Mouse (Mus musculus): ENCODE data around the gene Tas2r135.

The Tas2r135 gene

DNA sequence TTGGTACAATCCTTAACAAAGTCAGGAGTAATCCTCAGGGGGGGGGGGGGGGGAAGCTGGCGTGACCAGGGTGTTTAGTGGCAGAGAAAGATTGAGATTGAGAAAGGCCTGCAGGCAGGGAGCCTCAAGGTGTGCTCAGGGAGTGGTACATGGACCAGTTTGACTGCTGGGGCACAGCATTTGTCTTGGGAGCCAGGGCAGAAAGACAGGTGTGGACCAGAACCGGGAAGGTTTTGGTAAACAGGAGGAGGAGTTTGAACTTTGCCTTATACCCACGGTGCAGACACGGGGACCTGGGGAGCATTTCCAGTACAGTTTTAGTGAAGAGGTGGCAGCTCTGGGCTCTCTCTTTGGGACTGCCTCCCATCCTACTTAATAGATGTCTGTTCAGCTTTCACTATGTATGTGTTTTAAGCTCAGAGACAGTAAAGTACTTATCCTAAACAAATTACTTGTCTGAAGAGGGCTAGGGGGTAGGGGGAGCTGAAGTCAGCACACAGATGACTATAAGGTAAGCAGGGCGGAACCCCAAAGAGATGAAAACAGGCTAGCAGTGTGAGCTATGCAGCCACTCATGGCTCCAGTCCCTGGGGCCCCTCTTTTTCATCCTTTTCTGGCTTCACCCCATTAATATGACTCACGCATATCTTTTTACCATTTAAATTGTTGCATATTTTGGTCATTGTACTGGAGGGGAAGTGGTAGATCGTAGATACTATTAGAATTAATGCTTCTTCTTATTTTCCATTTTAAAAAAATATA lies 31.4 kb upstream of the Tas2r135 start:
- WGBS, result 48% methylated on average over 7 of the region's 7 CpGs

DNA sequence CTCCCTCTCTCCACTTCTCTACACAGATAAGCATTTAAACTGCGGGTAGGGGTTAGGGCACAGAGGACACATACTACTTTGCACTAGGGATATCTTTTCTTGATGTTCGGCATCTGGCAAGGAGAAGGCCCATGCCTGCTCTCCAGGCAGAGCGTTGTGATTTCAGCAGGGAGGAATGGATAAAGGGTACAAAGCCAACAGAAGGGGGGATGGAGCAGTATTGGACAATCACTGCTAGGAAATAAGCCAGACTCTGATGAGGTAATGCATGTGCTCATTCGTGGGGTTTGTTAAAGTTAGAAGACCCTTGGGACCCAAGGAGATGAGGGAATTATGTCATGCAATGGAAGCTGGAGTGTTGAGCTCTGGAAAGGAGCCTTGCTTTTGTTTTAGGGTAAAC lies 30.5 kb upstream of the Tas2r135 start:
- WGBS, result 79% methylated on average over 4 of the region's 4 CpGs

DNA sequence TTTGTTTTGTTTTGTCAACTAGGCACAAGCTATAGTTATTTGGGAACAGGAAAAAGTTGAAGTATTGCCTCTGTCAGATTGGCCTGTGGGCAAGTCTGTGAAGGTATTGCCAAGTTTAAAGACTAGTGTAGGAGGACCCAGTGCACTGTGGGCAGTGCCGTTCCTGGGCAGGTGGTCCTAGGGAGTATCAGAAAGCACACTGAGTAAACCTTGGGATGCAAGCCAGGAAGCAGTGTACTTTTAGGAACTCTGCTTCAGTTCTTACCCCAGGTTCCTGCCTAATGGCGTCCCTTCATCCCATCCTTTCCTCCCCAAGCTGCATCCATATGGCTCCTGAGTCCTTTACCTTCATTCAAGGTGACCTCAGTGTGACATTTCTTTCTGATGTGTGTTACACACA lies 30.1 kb upstream of the Tas2r135 start:
- 79% methylated on average over 2 of the region's 2 CpGs for WGBS

DNA sequence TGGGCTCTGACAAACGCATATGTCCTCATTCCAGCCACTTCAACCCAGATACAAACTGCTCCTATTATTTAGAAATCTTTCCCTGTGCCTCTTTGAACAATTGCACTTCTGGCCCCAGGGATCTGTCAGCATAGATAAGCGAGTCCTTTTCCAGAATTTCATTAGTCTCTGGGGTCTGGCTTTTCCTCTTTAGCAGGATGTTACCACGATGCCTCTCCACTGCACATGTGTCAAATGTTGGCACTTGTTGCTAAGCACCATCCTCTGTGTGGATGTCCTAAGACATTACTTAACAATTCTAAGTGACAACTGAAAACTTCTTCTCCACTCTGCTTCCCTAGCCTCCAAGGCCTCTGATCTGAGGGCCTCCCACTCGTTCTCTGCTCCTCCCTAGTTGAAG lies 29.2 kb upstream of the Tas2r135 start:
- WGBS, result 61% methylated on average over 4 of the region's 4 CpGs

DNA sequence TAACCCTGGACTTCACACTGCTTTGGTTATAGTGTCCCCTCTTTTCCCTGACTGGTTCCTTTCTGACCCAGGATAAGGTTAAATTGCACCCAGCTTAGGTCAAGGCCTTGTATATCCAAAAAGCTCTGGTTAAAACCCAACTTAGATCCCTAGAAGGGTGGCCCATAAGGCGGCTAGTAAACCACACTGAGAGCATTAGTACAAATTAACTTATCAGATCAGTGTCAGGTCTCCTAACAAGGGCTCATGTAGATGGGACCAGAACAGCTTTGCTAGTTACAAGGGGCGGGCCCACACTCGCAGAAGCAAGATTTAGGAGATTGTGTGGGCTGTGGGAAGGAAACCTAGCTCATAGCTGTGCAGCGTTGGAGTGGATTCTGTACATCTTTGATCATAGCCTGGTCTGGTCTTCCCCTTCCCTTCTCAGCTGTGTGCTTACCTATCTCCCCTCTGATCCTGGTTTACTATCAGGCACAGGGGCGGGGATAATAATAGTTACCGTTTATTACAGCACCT lies 28.7 kb upstream of the Tas2r135 start:
- WGBS, result 75% methylated on average over 6 of the region's 6 CpGs

DNA sequence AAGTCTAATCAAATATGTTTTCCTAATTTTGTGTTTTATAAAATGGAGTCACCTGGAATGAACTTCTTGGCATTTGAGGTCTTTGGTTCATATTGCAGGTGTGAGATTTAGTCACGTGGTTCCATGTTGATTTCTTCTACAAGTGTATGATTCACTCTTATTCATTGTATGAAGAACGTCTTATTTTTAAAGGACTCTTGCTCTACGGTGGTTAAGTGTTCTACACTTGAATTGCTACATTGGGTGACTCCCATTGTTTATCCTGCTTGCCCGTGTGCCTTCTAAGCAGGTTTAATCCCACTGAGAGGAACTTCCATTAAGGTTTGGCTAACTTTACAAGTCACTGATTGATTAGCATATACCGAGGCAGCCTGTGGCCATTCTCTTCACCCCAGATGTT lies 28.0 kb upstream of the Tas2r135 start:
- WGBS, result 81% methylated on average over 5 of the region's 5 CpGs

DNA sequence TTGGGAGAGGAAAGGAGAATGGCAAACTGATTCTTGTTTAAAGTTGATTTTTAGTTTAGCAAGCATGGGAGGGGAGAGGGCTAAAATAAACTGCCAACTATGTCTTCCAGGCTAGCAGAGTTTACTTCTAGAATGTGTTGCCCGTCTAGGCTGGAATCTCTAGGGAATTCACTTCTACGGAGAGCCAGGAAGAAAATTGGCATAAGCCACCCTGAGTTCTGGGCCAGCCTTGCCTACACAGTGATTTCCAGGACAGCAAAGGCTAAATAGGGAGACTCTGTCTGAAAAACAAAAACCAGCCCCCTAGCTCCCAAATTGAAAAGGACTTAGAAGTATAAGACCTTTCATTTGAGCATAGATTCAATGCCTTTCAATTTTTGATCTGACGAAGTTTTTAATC lies 25.7 kb upstream of the Tas2r135 start:
- WGBS, result 54% methylated on average over 3 of the region's 3 CpGs

DNA sequence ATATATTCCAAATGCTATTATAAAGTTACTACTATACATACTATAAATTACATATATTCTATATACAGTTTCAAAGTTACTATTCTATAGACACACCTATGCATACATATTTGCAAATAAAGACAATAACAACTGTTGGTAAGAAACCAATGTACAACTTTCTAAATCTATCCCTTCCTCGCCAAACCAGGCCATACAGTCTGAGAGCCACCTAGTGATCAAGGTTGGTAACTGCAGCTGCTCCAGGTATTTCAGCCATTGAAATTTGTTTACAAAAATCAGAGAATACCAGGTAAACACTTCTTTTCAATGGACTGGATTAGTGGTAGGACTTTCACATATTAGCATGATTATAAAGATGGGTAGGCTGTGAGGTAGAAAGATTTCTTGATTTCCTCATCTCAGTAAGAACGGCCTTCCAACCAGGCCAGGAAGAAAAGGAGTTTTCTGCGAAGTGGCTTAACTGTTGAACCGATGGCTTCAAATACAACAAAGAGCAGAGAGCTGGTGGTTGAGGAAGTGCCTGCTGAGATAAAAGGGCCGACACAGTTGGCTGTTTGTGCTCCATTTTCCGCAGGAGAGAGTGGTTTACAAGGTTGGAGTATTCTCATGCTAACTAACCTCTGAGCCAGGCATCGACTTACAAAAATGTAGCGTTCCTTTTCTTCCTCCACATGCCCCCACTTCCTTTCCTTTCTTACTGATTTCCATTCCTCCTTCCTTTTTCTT lies 24.7 kb upstream of the Tas2r135 start:
- 42% methylated on average over 8 of the region's 8 CpGs for WGBS

DNA sequence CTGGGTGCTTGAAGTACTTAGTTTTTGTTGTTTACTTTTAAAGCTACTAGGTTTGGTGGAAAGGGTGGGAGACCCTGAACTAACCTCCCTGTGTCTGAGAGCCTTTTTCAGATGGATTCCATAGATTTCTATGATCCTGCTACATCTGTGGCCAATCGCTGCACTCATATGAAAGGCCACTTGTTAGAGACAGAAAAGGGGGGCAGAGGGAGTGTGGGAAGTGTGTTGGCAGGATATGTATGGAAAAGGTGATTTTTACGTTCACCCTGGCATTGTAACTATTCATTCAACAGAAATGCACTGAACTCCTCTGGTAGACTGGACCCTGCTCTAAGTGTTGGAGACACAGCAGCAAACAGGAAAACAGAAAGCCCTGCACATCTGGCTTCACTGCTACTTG lies 24.0 kb upstream of the Tas2r135 start:
- WGBS, result 73% methylated on average over 2 of the region's 2 CpGs

DNA sequence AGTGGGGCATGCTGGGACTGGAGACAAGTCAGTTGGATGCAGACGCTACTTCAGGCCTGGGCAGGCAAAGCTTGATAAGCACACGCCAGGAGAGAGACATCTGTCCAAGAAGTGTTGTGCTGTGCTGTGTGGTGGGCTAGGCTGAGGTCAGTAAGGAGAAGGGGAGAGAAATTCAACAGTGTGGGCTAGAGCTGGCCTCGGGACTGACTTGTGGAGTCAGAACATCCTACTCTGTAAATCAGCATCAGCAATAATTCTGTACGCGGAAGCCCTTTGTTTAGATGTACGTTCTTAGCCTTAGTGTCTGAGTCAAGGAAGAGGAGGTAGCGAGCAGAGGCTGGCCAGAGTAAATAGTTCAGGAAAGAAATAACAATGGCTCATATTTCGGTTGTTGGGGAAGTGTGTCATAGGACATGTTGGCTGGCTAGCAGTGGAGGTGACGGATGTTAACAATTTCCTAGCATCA lies 23.3 kb upstream of the Tas2r135 start:
- 77% methylated on average over 9 of the region's 9 CpGs for WGBS

DNA sequence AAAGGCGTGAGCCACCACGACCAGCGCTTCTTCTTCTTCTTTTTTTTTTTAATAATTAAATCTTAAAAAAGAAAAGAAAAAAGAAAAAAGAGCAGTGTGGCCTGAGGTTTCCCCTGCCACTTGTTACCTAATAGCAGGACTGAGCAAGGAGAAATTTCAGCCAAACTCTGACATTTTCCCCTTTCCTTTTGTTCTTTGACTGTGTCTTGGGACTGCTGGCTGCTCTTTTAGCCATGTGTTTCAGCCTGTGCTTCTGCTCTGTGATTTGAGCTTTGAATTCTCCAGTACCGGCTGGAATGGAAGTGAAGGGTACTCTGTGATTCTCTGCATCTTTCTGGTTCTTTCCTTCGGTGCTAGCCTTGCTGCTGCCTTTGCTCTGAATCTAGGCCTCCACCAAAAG lies 21.9 kb upstream of the Tas2r135 start:
- 90% methylated on average over 5 of the region's 5 CpGs for WGBS

DNA sequence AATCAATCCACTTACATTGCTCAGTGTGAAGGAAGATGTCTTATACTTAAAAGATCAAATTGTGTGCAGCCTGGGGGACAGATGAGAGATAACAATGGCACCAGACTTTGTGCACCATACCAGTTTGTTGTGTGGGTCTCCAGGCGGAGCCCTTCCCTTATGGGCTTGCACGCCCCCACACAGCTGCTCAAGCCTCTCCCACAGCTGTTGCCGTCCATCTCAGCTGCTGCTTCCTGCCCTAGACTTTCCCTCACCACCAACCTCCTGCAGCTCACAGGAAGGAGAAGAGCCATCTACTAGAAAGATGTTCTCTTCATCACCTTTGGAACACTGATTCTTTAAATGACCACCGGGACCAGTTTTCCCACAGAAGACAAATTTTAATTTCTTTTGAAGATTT lies 19.6 kb upstream of the Tas2r135 start:
- 58% methylated on average over 4 of the region's 4 CpGs for WGBS

DNA sequence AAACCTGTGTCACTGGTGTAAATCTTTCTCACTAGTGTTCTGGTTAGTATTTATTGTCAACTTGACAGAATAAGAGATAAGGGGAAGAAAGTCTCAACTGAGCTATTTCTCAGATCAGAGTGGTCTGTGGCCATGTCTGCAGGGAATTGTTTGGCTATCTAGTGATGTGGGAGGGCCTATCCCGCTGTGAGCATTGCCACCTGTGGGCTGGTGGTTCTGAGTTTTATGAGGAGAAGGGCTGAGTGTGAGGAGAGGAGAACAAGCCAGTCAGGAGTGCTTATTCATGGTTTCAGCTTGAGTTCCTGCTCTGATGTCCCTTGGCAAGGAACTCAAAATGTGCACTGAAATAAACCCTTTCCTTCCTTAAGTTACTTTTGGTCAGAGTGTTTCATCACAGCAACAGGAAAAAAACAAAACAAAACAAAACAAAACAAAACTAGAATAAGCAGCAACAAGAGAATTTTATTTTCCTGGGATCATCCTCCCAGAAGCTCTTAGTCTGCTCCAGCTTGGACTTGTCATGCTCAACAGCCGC lies 13.4 kb upstream of the Tas2r135 start:
- 74% methylated on average over 2 of the region's 2 CpGs for WGBS

DNA sequence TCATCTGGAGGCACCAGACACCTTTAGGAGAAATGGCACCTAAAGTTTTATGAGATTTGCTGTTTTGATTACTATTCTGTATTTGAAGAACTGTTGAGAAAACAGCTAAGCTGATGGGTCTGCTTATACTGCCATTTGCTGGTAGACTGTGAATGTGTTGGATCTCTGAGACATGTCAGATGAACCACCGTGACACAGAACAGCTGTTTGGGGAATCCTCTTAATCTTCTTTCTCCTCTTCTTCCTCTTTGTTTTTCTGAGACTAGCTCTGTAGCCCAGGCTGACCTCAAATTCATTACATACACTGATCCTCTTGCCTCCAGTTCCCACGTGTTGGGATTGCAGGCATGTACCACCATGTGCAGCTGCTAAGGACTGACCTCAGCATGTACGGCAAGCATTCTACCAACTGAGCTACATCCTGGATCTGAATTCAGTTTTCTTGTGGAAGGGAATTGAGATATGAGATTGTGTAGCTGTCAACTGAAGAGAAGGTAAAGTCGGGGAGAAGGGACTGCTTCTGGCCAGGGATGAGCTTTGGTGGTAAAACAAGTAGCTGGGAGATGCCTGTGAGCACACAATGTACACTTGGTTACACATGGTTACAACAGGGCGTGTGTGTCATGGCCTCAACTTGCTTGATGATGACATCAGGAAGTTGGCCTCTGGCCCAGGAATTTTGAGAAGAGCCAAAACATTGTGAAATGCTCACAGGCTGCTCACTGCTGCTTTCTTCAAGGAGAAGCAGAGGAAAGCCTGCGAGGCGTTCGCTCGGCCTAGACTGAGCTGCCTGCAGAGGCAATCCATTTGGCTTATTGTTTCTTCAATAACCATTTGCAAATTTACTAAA lies 9.0 kb upstream of the Tas2r135 start:
- WGBS, result 56% methylated on average over 9 of the region's 9 CpGs

DNA sequence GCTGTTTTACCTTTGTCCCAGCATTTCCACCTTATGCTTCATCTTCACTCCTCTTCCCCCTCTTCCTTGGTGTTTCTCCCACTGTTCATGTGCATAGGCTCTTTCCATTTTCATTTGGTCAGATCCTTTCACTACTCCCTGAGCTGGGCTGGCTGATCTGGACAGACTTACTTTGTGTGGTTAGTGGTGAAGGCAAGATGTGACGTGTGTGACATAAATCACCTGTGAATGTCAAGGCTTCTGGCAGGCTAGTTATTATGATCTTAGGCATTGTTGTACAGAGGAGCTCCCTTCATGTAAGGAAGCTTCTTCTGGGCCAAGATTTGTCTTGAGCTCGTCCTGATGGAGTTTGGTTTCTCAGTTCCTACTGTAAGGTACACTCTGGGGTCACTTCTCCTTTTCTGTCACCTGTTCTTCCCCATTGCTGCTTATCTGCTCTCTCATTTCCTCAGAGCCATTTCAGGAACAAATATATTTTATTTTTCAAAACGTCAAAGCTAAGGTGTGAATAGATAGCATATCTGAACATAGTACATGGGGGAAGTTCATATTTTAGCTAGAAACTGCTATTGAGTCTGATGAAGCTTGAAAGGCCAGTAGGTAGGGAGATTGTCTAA lies 8.1 kb upstream of the Tas2r135 start:
- 79% methylated on average over 3 of the region's 3 CpGs for WGBS

DNA sequence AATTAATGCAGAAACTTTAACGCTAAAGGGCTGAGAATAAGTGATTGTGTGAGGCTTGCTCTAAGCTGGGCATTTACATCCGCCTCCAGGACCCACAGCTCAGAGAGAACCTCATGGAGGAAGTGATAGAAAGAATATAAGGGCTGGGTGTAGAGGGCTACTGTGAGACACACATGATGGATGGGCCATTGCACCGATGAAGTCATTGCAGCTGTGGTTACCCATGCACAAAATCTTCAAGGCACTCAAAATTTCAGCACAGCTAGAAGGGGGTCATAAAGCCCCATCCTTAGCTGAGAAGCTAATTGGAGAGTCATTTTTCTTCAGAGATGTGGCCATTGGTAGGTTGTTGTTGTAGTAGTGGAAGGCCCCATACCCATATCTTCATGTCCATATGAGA lies 6.9 kb upstream of the Tas2r135 start:
- 86% methylated on average over 3 of the region's 3 CpGs for WGBS

DNA sequence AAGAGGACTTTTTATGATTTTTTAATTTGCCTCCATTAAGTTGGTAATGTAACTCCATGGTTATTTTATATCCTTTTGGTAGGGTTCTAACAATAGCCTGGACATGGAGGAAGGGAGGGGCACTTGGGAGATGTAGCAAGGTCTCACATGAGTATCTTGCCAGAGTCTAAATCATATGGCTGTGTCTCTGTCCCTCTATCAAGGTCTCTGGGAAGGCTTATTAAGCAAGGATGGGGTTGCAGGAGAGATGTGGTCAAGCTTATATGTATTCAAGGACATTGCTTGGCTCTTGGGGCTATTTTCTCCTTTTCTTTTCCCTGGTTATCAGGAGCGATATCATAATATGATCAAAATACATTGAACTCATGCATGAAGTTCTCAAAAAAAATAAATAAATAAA lies 6.2 kb upstream of the Tas2r135 start:
- 100% methylated on average over 1 of the region's 1 CpGs for WGBS

DNA sequence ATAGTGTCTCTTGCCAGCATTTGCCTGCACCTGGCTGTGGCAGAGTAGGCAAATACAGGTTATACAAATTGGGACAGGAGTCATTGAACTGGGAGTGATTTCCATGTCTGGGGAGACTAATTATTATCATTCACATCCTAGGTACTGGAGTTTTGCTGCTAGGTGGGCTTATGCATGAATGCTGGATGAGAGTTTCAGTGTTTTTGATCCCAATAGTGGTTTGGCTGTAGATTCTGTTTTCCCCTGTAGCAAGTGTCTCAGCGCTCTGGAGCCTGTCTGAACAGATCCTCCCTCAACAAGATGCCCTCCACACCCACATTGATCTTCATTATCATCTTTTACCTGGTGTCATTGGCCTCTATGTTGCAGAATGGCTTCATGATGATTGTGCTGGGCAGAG lies 5.3 kb upstream of the Tas2r135 start, which contains the start of gene Tas2r143:
Gene Tas2r143, plus strand, starts transcription at position 301 of the 400 bp plus-strand sequence.
- WGBS, result 100% methylated on average over 1 of the region's 1 CpGs

DNA sequence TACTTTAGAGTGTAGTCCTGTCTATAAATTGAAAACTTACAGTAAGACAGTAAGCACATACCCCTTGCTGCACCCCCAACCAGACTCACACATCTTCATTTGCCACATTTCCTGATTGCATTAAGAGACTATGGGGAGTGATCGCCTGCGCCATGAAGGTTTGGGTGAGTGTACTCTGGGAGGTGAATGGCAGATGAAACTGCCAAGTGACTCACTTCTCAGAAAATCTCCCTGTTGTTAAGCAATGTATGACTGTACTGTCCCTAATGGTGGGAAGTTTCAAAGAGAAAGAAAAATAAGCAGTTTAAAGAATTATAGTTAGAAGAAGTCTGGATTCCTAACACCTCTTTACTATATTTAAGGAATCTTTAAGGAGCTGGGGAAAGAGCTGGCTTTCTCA lies 14.2 kb downstream of the Tas2r135 start:
- WGBS, result 70% methylated on average over 2 of the region's 2 CpGs

DNA sequence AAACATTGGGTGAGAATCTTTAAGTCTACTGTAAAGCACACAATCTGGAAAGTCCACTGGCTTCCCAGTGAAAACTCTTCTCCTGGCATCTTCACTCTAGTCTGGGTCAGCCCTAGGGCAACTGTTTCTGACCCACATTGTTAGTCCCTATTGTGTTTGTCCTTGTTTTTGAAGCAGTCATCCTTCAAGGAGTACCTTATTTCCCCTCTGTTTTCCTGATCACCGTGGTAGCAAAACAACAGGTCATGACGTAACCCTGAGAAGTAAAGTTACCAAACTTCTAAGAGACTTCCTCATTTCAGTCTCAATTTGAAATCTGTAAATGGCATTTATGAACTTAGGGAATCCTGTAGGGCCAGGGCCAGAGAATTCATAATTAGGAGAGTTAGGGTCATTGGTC lies 16.2 kb downstream of the Tas2r135 start:
- WGBS, result 81% methylated on average over 2 of the region's 2 CpGs

DNA sequence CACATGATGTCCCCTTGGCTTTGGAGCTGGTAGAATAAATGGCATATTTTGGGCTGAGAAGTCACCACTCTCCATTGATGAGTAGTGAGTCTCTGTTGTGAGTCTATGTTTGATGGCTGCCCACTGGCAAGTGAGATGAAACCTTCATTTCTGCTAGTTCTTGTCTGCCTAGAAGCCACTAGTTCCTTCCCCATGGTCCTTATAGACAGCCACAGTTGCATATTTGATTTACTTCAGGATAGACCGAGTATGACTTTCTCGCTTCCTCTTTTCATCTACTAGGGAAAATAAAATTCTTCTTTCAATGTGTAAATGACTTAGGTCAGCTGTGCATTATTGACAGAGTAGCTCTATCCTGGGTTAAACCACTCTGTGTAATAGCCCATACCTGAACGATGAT lies 19.2 kb downstream of the Tas2r135 start:
- 93% methylated on average over 3 of the region's 3 CpGs for WGBS
